In the genomic region with DNA sequence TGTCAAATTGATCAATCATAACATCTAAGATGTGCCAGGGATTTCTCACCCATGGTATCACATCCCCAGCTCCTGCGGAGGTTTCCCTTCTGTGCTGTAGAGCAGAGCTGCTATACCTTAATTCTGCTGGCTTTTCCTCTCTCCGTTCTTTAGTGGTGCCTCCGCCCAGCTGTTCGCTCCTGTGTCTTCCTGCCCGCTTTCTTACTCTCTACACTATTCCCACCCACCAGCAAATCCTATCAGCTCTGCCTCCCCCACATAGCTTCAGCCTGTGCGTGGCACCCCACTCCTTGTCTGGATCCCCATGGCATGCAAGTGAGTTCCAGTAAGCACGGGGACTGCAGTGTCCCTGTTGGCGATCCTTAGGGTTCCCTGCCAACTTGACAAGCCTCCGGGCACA, we compare ENCODE assay signal across 20 mouse cellular contexts.
DNase-seq lines count a peak whose midpoint lies in the region; ATAC-seq and TF ChIP-seq lines count a peak whose summit lies in the region.
"Had no signal": no experiment of that assay in that cellular context is flagged by ENCODE, and none has a peak within 500 bp of the region (broad histone marks: within the 10 kb centered on the region; RNA-seq: fewer than 3 reads in every experiment).

No protein-coding gene starts in this region.

- WGBS in midbrain, embryonic 10.5 days = 88% methylated on average over 9 of the region's 9 CpGs
- 89% methylated on average over 9 of the region's 9 CpGs for WGBS in midbrain, embryonic 14.5 days

- no peak overlapping the region for H3K4me3 ChIP-seq in midbrain, embryonic 10.5 days
- no peak overlapping the region for H3K4me3 ChIP-seq in midbrain, embryonic 14.5 days (replicated peaks; ENCODE audit: low read depth, low read length)
- peak overlapping the region in 1 of 2 experiments; percentile 19; a peak in 2 of 4 replicates for H3K4me3 ChIP-seq in MEL (ENCODE audit: control insufficient read depth in 1 of 2, insufficient read depth in 1 of 2, low read depth in 2 of 2, low read length in 2 of 2)
- H3K4me3 ChIP-seq: embryonic facial prominence, embryonic 12.5 days; forebrain, embryonic 15.5 days; heart, adult 2 months; heart, embryonic 15.5 days had no signal

- no peaks in the 10 kb centered on the region for H3K9me3 ChIP-seq in midbrain, embryonic 10.5 days (replicated peaks)
- H3K9me3 ChIP-seq in midbrain, embryonic 14.5 days (ENCODE audit: control insufficient read depth, low read length) = no peaks in the 10 kb centered on the region
- H3K9me3 ChIP-seq in MEL (replicated peaks; ENCODE audit: insufficient read depth, low read length) = no peaks in the 10 kb centered on the region
- H3K9me3 ChIP-seq: embryonic facial prominence, embryonic 12.5 days; forebrain, embryonic 15.5 days; heart, embryonic 15.5 days had no signal

- no peak overlapping the region for H3K4me2 ChIP-seq in midbrain, embryonic 14.5 days (ENCODE audit: low read length)
- H3K4me2 ChIP-seq: embryonic facial prominence, embryonic 12.5 days; forebrain, embryonic 15.5 days; heart, embryonic 11.5 days; heart, embryonic 15.5 days; hindbrain, embryonic 14.5 days had no signal

- H3K79me2 ChIP-seq in MEL (ENCODE audit: control insufficient read depth, insufficient read depth, low read length, poor library complexity) = peaks cover 26% of the 10 kb centered on the region

- DNase-seq in layer of hippocampus, adult 9-11 months = peak; percentile 20
- DNase-seq in layer of hippocampus, postnatal 25 days (ENCODE audit: extremely low spot score in 1 of 2, low spot score in 1 of 2) = no peak
- DNase-seq in midbrain, embryonic 10.5 days (ENCODE audit: low spot score) = no peak
- DNase-seq in midbrain, embryonic 14.5 days = no peak
- DNase-seq in MEL (ENCODE audit: low read depth, low spot score) = no peak
- peak; percentile 73 for DNase-seq in brain, adult 2 months (ENCODE audit: low read depth, low spot score)
- DNase-seq in cerebellum, postnatal 4 days (ENCODE audit: low spot score in 2 of 2) = no peak
- DNase-seq: adrenal gland, adult 8-10 months; adrenal gland, postnatal 36 days; cerebellum, adult 11 months; cerebellum, adult 8-10 months; cerebellum, postnatal 14 days; gastrocnemius, postnatal 14 days; heart, adult 2 months; heart, postnatal 14 days had no signal

- TF ChIP-seq POLR2A in MEL (IDR thresholded peaks at IDR 0.05; ENCODE audit: control insufficient read depth in 1 of 2, insufficient read depth in 1 of 2, low read depth in 1 of 2, low read length in 2 of 2, poor library complexity in 1 of 2) = peak in 1 of 2 experiments; percentile 2; a peak in 1 of 4 replicates

- TF ChIP-seq RAD21 in MEL (IDR thresholded peaks at IDR 0.05; ENCODE audit: low read depth, low read length) = no peak

- H3K36me3 ChIP-seq in midbrain, embryonic 10.5 days = no peaks in the 10 kb centered on the region
- H3K36me3 ChIP-seq in midbrain, embryonic 14.5 days (ENCODE audit: control insufficient read depth, insufficient read depth, low read length) = no peaks in the 10 kb centered on the region
- H3K36me3 ChIP-seq in MEL (ENCODE audit: control insufficient read depth in 1 of 2, insufficient read depth in 2 of 2, low read length in 2 of 2) = peaks cover 0 to 55% of the 10 kb centered on the region in 2 experiments; a peak in 2 of 4 replicates
- H3K36me3 ChIP-seq: embryonic facial prominence, embryonic 12.5 days; forebrain, embryonic 15.5 days; heart, embryonic 15.5 days had no signal

- no peaks in the 10 kb centered on the region for H3K27me3 ChIP-seq in midbrain, embryonic 10.5 days (ENCODE audit: low read depth, poor library complexity, severe bottlenecking)
- no peaks in the 10 kb centered on the region for H3K27me3 ChIP-seq in midbrain, embryonic 14.5 days (ENCODE audit: control insufficient read depth, insufficient read depth, low read length)
- no peaks in the 10 kb centered on the region for H3K27me3 ChIP-seq in MEL (ENCODE audit: control insufficient read depth in 1 of 2, insufficient read depth in 2 of 2, low read length in 2 of 2)
- H3K27me3 ChIP-seq: embryonic facial prominence, embryonic 12.5 days; forebrain, embryonic 15.5 days; heart, embryonic 15.5 days had no signal

- H3K9ac ChIP-seq in midbrain, embryonic 14.5 days (replicated peaks; ENCODE audit: low read length) = no peak overlapping the region
- H3K9ac ChIP-seq in MEL (ENCODE audit: control insufficient read depth, low read depth, low read length, poor library complexity, severe bottlenecking) = peak overlapping the region; percentile 72
- H3K9ac ChIP-seq: embryonic facial prominence, embryonic 12.5 days; forebrain, embryonic 15.5 days; heart, embryonic 15.5 days; hindbrain, embryonic 14.5 days had no signal

- no peak for ATAC-seq in midbrain, embryonic 14.5 days (ENCODE audit: low FRiP score, low TSS enrichment)
- ATAC-seq: forebrain, embryonic 15.5 days had no signal

- no peak for TF ChIP-seq EP300 in MEL (IDR thresholded peaks at IDR 0.05; ENCODE audit: low read depth in 1 of 2, low read length in 2 of 2)

- TF ChIP-seq CTCF in MEL (IDR thresholded peaks at IDR 0.05 in 2 of 3, conservative IDR thresholded peaks at IDR 0.05 in 1 of 3; ENCODE audit: control insufficient read depth in 1 of 3, insufficient read depth in 1 of 3, low read depth in 2 of 3, low read length in 3 of 3, poor library complexity in 1 of 3, severe bottlenecking in 1 of 3) = no peak

- 0 out of 2 replicates have a peak overlapping the region, but pooled peaks have one; percentile 20 for H3K27ac ChIP-seq in midbrain, embryonic 10.5 days (replicated peaks)
- no peak overlapping the region for H3K27ac ChIP-seq in midbrain, embryonic 14.5 days (replicated peaks; ENCODE audit: low read depth, low read length)
- peak overlapping the region; percentile 94 for H3K27ac ChIP-seq in MEL (ENCODE audit: control insufficient read depth, low read depth, low read length)
- H3K27ac ChIP-seq: embryonic facial prominence, embryonic 12.5 days; forebrain, embryonic 15.5 days; heart, adult 2 months; heart, embryonic 15.5 days; hindbrain, embryonic 14.5 days had no signal

- H3K4me1 ChIP-seq in midbrain, embryonic 10.5 days = peaks cover 2% of the 10 kb centered on the region
- H3K4me1 ChIP-seq in midbrain, embryonic 14.5 days (ENCODE audit: control insufficient read depth, insufficient read depth, low read length) = peaks cover 1% of the 10 kb centered on the region; the same call in 1 of the 2 replicates
- H3K4me1 ChIP-seq in MEL (ENCODE audit: control insufficient read depth in 1 of 2, insufficient read depth in 2 of 2, low read length in 2 of 2) = peaks cover 18 to 55% of the 10 kb centered on the region in 2 experiments
- H3K4me1 ChIP-seq: embryonic facial prominence, embryonic 12.5 days; heart, embryonic 15.5 days had no signal

TF ChIP-seq in MEL, 35 proteins besides CTCF, POLR2A, EP300 and RAD21:
- TF ChIP-seq ZNF384 (IDR thresholded peaks at IDR 0.05; ENCODE audit: low read depth, low read length) (no peak), HCFC1 (IDR thresholded peaks at IDR 0.05; ENCODE audit: low read depth, low read length) (no peak; the same call in 1 of the 2 replicates), NRF1 (IDR thresholded peaks at IDR 0.05; ENCODE audit: insufficient read depth, low read depth, low read length, poor library complexity, severe bottlenecking) (no peak), GATA1 (IDR thresholded peaks at IDR 0.05; ENCODE audit: low read depth, low read length) (no peak), CHD1 (IDR thresholded peaks at IDR 0.05; ENCODE audit: low read depth, low read length) (no peak), MEF2A (IDR thresholded peaks at IDR 0.05; ENCODE audit: extremely low read depth, insufficient replicate concordance, low read depth, low read length, poor library complexity, severe bottlenecking) (no peak), CHD2 (IDR thresholded peaks at IDR 0.05; ENCODE audit: low read length) (no peak), USF1 (IDR thresholded peaks at IDR 0.05; ENCODE audit: low read depth, low read length) (no peak), KAT2A (conservative IDR thresholded peaks at IDR 0.05; ENCODE audit: low read depth, low read length) (no peak), RCOR1 (IDR thresholded peaks at IDR 0.05; ENCODE audit: low read depth, low read length) (no peak), MAFK (IDR thresholded peaks at IDR 0.05; ENCODE audit: borderline replicate concordance, low read depth, low read length) (no peak), USF2 (IDR thresholded peaks at IDR 0.05; ENCODE audit: borderline replicate concordance in 1 of 2, insufficient read depth in 1 of 2, low read depth in 1 of 2, low read length in 2 of 2) (no peak), MYC (IDR thresholded peaks at IDR 0.05; ENCODE audit: low read depth, low read length) (no peak), TBP (IDR thresholded peaks at IDR 0.05; ENCODE audit: low read depth, low read length) (no peak), MAZ (IDR thresholded peaks at IDR 0.05; ENCODE audit: low read depth, low read length) (no peak), MAX (IDR thresholded peaks at IDR 0.05; ENCODE audit: low read length) (no peak), JUND (IDR thresholded peaks at IDR 0.05; ENCODE audit: low read depth, low read length) (no peak), SIN3A (IDR thresholded peaks at IDR 0.05; ENCODE audit: low read length) (no peak), ZC3H11A (IDR thresholded peaks at IDR 0.05; ENCODE audit: low read depth, low read length) (no peak)

Comparison
In these comparisons a context has a peak if more than half of its experiments do, and no peak if none do; other contexts are left out.
1. DNase-seq: peak in layer of hippocampus, adult 9-11 months (single experiment) and brain, adult 2 months (single experiment); none in layer of hippocampus, postnatal 25 days (0 of 2), midbrain, embryonic 10.5 days (single experiment), midbrain, embryonic 14.5 days (single experiment), MEL (single experiment) and cerebellum, postnatal 4 days (0 of 2).